Mouse (Mus musculus): ENCODE measurements around the gene Phf5a.

The Phf5a gene

GRCm38 (mm10) chr15:81828426-81829207, 43.1 kb downstream of the Phf5a start:
- DNase-seq (ENCODE audit: low read depth, low spot score): no peak

GRCm38 (mm10) chr15:81824832-81825231, 46.9 kb downstream of the Phf5a start:
- no peak for DNase-seq (ENCODE audit: low read depth, low spot score)

- no peak for DNase-seq (ENCODE audit: low read depth, low spot score)
Measured at GRCm38 (mm10) chr15:81822631-81823030, 49.1 kb downstream of the Phf5a start.

GRCm38 (mm10) chr15:81818404-81818803, 53.3 kb downstream of the Phf5a start:
- no peak for DNase-seq (ENCODE audit: low read depth, low spot score)

GRCm38 (mm10) chr15:81814716-81815370, 56.9 kb downstream of the Phf5a start:
- no peak for DNase-seq (ENCODE audit: low read depth, low spot score)
